Mouse (Mus musculus) heart, postnatal 36 days (tissue): ENCODE data around the gene Iqce. TPM values are rescaled to one million over a fixed set of nuclear protein-coding genes. Genes with fewer than 3 reads are reported as not detected.

Experiments
- DNase-seq, 2 experiments: peaks; one replicate each; pipeline ENCODE4 v3.0.0; 2021 to 2022
- intact Hi-C: fragments of 180-260 bp; cut with DNase I; formaldehyde crosslinking; loops from one replicate; pipeline ENCODE4 v1.15.1; 2025
- total RNA-seq, 2 experiments: library from RNA; stranded (reverse); gene quantifications; 2 replicates each; pipeline ENCODE4 v1.2.3; 2021

The Iqce gene
- total RNA-seq, 2 experiments from 2014 or later, result 8.9 to 9.8 TPM

DNA sequence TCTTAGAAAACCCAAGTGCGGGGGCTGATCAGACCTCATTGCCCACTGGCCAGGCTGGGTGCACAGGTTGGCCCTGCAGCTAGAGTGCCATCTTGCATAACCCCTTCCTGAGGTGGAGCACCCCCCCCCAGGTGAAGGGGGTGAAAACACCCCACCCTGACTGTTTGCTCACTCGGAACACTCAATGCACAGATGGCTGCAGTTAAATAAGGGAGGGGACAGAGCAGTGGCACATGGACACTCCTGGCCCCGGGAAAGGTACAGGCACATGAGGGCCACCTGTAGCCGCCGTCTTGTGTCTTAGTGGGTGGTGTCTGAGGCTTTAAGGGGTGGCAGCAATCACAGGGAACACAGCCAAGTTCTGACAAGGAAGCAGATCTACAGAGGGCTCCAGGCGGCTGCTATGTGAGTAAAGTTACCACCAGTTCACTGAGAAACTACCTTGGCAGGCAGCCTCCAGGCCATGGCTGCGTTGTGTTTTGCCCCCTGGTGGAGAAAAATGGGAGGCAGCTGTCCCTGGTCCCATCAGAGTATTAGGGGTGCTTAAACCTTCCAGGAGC lies 38.5 kb downstream of the Iqce start:
- DNase-seq, result peak; percentile 67 to 73
- intact Hi-C loops, result loop anchor here (1.0 to 5.0 kb wide), 3 partner anchors 35 to 123 kb away; partner anchors contain the start of gene Grifin

- no peak for DNase-seq
- intact Hi-C loops, result loop anchor here (5.0 kb wide), 1 partner anchor 96 kb away; the partner anchor contains the start of gene Grifin
These were observed 39.2 kb downstream of the Iqce start for GRCm38 (mm10) chr5:140662741-140663592.

DNA sequence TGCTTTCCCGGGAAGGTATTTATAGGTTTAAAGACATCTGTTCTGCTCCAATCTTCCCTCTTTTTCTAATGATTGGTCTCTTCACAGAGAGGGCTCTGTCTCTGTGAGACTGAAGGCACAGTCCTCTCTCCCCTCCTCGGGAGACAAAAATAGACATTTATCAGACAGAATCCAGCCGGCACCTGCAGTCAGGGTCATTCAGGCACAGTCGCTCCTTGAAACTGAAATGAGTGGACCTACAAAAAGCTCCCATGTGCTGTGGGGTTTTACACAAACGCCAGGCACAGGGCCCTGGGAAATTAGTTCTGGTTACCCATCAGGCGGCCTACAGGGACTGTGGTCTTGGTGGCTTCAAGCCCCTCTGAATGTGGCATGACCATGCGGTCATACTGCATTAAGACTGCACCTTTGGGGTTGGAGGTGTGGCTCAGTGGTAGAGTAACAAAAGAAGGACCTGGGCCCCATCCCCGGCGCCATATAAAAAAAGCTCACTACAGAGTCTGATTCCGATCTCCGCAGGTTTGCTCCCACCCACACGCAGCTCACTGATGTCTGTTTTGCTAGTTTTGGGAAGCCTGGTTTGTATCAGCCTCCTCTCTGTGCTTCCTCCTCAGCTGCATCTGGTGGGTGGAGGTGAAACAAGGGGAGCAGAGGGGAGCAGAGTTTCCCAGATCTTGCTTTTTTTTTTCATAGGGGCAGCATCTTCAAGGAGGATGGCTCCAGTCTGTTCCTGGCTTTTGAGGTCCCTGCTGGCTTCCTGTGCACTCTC lies 40.1 kb downstream of the Iqce start:
- intact Hi-C loops, result loop anchor here (5.0 kb wide), 1 partner anchor 95 kb away; the partner anchor contains the start of gene Grifin
- DNase-seq, result no peak

GRCm38 (mm10) chr5:140661427-140661826 lies 40.8 kb downstream of the Iqce start:
- DNase-seq, result no peak
- intact Hi-C loops, result loop anchor here (5.0 kb wide), 1 partner anchor 94 kb away; the partner anchor contains the start of gene Grifin

DNA sequence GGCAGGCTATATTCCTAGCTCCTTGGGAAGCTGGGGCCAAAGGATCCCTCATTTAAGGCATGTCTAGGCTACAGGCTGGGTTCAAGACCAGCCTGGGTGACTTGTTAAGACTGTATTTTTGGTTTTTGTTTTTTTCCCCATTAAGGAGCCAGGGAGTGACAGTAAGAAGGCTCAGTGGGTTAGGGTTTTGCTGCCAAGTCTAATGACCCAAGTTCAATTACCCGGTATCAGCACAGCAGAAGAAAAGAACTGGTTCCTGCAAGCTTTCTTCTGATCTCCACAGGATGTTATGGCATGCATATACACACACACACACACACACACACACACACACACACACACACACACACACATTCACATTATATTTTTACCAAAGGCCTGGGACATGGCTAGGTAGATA lies 41.8 kb downstream of the Iqce start:
- intact Hi-C loops, result loop anchor here (5.0 kb wide), 1 partner anchor 93 kb away; the partner anchor contains the start of gene Grifin
- DNase-seq, result no peak

- no peak for DNase-seq
- intact Hi-C loops, result loop anchor here (5.0 kb wide), 1 partner anchor 92 kb away; the partner anchor contains the start of gene Grifin
These were observed 42.4 kb downstream of the Iqce start for GRCm38 (mm10) chr5:140659607-140660272.

GRCm38 (mm10) chr5:140654096-140654845 lies 47.9 kb downstream of the Iqce start:
- no peak for DNase-seq
- intact Hi-C loops, result no loop called here

DNA sequence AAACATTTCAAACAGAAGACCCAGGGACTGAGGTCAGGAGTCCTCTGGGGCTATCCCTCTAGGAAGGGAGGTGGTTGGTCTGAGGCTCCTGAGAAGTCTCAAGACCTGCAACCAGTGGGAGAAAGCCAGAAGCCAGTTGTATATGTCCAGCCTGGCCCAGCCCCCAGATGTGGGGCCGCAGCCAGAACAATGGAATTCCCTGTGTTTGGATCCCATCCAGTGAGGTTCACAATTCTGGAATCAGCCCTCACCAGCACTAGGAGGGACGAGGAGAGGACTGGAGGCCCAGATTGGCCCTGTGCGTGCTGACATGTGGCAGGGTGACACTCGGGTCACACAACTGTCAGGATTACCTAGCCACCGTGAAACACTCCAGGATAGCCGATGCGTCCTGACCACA lies 49.6 kb downstream of the Iqce start:
- intact Hi-C loops, result no loop called here
- DNase-seq, result no peak

- no peak for DNase-seq
These were observed 50.9 kb downstream of the Iqce start for GRCm38 (mm10) chr5:140651231-140651630.

DNA sequence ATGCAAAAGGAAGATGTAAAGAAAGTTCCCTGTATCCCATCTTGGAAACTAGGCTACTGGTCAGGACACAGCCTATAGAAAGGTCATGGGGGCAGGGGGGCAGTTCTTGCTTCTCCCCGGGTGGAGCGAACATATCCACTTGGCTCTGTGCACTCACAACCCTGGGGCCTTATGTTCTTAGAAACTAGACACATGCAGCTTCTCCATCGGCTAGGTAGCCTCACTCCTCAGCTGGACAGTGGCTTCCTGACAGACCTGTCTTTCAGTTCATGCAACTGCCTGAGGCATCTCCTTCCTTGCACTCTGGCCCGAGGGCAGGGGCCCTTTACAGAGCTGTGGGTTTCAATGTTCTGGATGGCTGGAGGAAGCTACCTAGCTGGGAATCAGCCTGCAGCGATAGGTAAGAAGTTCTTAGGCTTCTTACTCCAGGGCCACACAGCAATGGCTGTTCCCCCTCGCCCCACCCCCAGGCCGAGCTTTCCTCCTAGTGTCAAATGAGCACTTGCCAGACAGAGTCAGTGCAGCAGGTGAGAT lies 52.2 kb downstream of the Iqce start:
- DNase-seq, result no peak
- intact Hi-C loops, result loop anchor here (2.0 kb wide), 1 partner anchor 53 kb away; the partner anchor contains the start of gene Iqce

More at GRCm38 (mm10) chr5:140651231-140651630, 50.9 kb downstream of the Iqce start:
- intact Hi-C loops, result loop anchor here (2.0 kb wide), 1 partner anchor 52 kb away; the partner anchor contains the start of gene Iqce

DNA sequence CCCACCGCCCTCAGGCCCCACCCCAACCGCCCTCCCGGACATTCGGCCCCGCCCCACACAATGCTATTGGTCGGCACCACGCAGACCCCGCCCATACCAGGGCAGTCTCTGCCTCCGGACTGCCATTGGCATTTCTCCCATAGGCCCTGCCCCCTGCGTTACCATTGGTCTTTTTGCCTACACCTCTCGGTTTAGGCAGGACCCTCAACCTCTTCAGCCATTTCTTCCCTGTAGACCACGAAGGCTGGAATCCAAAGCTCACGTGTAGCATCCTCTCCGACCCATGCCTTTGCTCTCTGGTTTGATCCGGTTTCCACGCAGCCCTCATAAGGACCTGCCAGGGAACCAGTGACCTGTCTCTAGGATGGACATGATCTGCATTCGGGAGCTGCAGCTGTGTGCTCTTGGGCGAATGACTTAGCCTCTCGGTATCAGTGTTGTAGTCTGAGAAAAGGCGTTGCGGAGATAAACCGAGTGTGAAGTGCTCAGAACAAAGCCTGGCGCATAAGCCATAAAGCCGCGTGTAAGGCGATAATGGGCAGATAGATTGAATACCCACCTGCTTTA lies 53.0 kb downstream of the Iqce start:
- intact Hi-C loops, result no loop called here
- peak; percentile 93 to 94 for DNase-seq

- no peak for DNase-seq
- intact Hi-C loops, result no loop called here
These were observed 53.6 kb downstream of the Iqce start, which contains the start of gene Ttyh3 for GRCm38 (mm10) chr5:140648519-140649100. Gene Ttyh3 (minus strand): TSS chr5:140649031.

DNA sequence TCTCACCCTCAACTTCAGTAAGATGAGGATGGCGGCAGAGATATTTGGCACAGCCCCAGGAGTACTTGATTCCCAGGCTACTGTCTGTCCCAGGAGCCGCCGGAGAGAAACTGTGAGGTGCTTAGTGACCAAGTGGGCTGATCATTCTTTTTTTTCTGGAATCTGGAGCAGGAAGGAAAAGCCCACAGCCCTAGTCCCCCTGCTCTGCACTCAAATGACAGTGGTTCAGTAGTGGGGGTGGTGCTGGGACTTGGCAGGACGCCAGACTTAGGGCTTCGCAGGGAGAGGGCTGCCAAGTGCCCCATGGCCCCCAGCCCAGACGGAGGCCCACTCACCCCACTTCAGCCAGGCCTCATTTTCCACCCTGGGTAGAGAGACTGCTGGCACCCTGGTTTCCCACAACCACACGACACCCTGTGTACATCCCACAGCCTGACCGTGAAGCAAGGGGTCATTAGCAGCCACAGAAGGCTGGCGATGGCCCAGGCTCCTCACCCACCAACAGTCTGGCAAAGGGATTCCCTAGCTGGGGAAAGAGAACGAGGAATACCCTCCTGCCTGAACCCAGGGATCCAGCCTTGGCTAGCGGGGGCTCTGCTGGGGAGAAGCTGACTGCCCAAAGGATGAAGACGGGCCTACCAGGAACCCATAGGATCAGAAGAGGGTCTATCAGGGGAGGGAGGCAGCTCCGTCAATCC lies 54.2 kb downstream of the Iqce start:
- DNase-seq, result peak; percentile 45 to 59
- intact Hi-C loops, result no loop called here

GRCm38 (mm10) chr5:140647031-140647760 lies 55.0 kb downstream of the Iqce start:
- DNase-seq, result no peak
- intact Hi-C loops, result no loop called here

- DNase-seq, result no peak
These were observed 56.0 kb downstream of the Iqce start for GRCm38 (mm10) chr5:140646171-140646570.

DNA sequence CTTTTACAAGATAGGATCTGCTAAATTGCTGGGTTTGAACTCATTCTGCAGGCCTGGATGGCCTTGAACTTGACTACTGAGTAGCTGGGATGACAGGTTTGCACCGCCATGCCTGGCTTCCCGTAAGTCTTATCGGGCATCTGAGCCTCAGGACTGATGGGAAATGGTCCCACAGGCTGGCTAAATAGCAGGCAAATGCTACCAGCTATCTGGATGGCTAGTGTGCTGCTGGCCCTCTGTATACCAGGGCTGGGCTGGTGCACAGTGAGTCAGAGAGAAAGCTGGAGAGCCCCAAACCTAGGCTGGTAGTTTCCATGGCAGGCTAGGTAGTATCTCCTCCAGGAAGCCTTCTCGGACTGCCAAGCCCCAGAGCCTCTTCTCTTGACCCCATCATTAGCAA lies 56.7 kb downstream of the Iqce start:
- intact Hi-C loops, result no loop called here
- DNase-seq, result no peak

More at GRCm38 (mm10) chr5:140646171-140646570, 56.0 kb downstream of the Iqce start:
- intact Hi-C loops, result no loop called here

GRCm38 (mm10) chr5:140644702-140645201 lies 57.4 kb downstream of the Iqce start:
- intact Hi-C loops, result no loop called here
- peak in 1 of 2 experiments; percentile 38 for DNase-seq
